Mouse (Mus musculus): ENCODE data around the gene Camkmt.

DNA sequence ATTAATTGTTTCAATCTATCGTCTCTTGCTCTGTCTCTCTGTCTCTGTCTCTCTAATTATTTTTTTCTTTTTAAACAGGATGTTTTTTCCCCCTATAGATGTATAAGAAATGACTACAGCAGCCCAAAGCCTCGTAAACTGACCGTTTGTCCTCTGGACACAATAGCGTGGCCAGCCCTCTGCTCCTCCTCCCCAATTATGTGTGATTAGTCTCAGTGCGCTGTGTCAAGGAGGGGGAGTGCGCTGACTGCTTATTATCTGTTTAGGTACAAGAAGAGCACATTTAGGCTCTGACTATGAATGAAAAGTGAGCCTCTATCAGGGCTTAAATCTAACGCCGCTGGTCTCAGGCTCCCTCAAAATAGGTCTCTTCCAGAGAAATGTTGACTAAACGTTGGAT lies 368.2 kb downstream of the Camkmt start:
- no peak for TF ChIP-seq GATA1 (IDR thresholded peaks at IDR 0.05; ENCODE audit: low read length)
- TF ChIP-seq TAL1 (IDR thresholded peaks at IDR 0.05; ENCODE audit: low read length): no peak

All from erythroblast, embryonic 14.5 days (primary cell).